In genomic region chr15:44857080-44857479, GRCm38 (mm10) we compare ENCODE assay signal across 15 mouse cellular contexts.
"Had no signal": no experiment of that assay in that cellular context is flagged by ENCODE, and none has a peak within 500 bp of the region (broad histone marks: within the 10 kb centered on the region; RNA-seq: fewer than 3 reads in every experiment).

No protein-coding gene starts in this region.

- H3K4me2 ChIP-seq: liver, embryonic 12.5 days; lung, embryonic 14.5 days; midbrain, embryonic 15.5 days; neural tube, embryonic 13.5 days; stomach, embryonic 15.5 days had no signal

- H3K27ac ChIP-seq: liver, embryonic 12.5 days; liver, embryonic 14.5 days; midbrain, embryonic 10.5 days; midbrain, embryonic 15.5 days; neural tube, embryonic 13.5 days; stomach, embryonic 15.5 days had no signal

- H3K9me3 ChIP-seq: liver, embryonic 12.5 days; midbrain, embryonic 10.5 days; midbrain, embryonic 15.5 days; neural tube, embryonic 13.5 days; stomach, embryonic 15.5 days had no signal

- H3K27me3 ChIP-seq: liver, embryonic 12.5 days; midbrain, embryonic 15.5 days; neural tube, embryonic 13.5 days; stomach, embryonic 15.5 days had no signal

- H3K4me1 ChIP-seq: liver, embryonic 12.5 days; midbrain, embryonic 10.5 days; midbrain, embryonic 15.5 days; neural tube, embryonic 13.5 days; stomach, embryonic 15.5 days had no signal

- H3K9ac ChIP-seq: liver, embryonic 12.5 days; liver, embryonic 14.5 days; lung, embryonic 14.5 days; midbrain, embryonic 15.5 days; neural tube, embryonic 13.5 days; stomach, embryonic 15.5 days had no signal

- ATAC-seq: liver, embryonic 12.5 days; midbrain, embryonic 15.5 days had no signal

- H3K36me3 ChIP-seq: liver, embryonic 12.5 days; midbrain, embryonic 10.5 days; midbrain, embryonic 15.5 days; neural tube, embryonic 13.5 days; stomach, embryonic 15.5 days had no signal

- DNase-seq: lung, adult 18-20 months; lung, embryonic 14.5 days; lung, postnatal 10 days; lung, postnatal 4 days; right cerebral cortex, postnatal 14 days; thymus, adult 2 months; thymus, postnatal 25 days; thymus, postnatal 4 days had no signal

- H3K4me3 ChIP-seq: liver, embryonic 12.5 days; midbrain, embryonic 10.5 days; midbrain, embryonic 15.5 days; myocyte; neural tube, embryonic 13.5 days; stomach, embryonic 15.5 days had no signal
